Mouse (Mus musculus) urinary bladder, postnatal 14 days (tissue): ENCODE measurements around the gene Prkar1a.
"Not testable (repeated sequence)": the region's sequence is repeated elsewhere in the genome, so short reads cannot be mapped to it uniquely, and the experiment has no call there.

Experiments used
- DNase-seq: peaks from one replicate; pipeline ENCODE4 v3.0.0; 2021; ENCODE audit warnings: low spot score

Gene Prkar1a

DNA sequence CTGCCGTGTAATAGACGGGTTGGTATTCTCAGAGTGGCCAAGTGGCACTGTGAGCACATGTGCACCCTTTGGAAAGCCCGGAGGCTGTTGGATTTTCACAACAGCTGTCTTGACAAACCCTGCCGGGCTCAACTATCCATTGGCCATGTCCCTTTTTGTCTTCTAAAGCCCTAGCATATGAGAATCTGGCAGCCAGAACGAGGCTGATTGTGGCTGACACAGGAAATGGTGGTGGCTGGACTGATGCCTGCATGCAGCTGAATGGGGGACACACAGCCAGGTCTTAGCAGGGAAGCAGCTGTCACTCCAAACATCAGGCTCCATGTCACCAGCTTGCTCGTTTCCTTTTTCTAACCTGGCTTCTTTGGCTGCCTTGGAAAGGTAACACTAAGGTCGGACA, 695 bp upstream of the Prkar1a start:
- DNase-seq, result no peak

DNA sequence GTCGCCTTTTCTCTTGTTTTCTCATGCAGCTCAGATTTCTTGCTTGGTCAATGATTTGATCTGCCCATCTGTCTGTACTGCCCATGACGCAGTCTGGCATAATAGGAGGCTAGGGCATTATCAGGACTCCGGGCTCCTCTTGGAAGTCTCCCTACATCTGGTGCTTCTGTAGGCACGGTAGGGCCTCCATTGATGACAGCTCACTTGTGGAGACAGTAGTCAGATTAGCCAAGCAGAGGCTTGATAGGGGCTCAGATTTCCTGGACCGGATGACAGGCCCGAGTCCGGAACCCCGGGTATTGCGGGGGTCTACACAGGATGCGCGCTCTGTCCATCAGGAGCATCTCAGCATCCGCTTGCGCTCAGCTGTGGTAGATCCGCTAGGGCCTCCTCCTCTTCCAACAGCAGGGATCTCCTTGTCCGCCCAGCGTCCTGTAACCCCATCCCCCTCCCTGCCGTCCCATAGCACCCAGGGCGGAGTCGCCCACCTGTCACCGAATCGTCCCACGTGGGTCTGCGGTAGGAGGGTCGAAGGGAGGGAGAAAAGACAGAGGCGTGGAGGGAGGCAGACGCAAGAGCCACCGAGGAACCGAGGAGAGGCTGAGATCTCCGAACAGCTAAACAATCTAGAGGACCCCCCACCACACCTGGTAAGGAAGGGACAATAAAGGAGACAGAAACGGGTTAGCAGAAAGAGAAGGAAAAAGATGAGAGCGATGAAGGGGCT, 933 bp downstream of the Prkar1a start:
- DNase-seq, result peak; percentile 69

DNA sequence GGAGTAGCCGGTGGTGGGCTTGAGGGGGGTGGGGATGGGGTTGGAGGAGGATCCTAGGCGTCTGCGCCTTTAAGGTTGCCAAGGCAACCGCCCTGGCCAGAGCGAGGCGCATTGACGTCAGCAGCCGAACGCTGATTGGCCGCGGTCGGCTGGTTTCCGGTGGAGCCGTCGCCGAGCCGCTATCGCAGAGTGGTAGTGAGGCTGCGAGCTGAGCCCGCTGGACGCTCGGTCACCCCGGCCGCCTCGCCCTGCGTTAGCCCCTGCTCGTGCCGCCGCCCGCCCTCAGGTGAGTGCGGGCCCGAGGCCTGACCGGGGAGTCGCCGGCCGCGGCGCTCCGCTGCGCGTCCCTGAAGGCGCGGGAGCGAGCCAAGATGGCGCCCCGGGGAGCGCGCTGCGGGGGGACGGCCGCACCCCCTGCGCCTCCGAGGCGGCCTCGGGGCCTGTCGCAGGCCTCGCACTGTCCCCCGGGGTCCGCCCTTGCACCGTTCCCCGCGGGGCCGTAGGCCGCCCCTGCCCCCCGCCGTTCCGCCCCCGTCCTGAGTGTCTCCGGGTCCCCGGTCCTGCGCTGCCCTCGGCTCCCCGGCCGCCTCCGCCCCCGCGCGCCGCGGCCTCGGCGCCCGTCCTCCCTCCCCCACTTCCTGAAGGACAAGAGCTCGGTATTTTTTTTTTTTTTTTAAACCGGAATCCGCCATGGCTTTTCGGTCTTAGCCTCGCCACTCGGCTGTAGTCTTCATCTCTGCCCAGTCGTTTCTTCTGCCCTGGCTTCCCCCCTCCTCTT, 1.8 kb downstream of the Prkar1a start:
- DNase-seq, result peak; percentile 93

DNA sequence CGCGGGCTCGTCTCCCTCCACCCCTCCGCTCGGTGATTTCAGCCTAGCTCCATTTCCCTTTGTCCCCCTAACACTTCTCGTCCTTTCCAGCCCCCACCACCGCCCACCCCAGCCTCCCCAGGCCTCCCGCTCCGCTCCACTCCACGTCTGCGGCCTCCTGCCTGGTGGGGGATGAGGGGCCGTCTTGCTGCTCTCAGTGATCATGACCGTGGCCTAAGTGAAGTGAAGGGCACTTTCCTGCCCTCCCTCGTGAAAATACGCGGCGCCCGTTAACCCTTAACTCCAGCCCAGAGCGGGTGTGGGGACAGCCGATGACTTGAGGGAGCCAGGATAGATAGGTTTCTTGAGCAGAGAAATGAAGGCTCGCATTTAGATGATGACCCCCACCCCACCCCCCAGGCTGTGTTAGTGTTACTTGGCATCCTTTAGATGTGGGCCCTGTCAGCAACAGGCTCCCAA, 2.4 kb downstream of the Prkar1a start:
- DNase-seq, result no peak

DNA sequence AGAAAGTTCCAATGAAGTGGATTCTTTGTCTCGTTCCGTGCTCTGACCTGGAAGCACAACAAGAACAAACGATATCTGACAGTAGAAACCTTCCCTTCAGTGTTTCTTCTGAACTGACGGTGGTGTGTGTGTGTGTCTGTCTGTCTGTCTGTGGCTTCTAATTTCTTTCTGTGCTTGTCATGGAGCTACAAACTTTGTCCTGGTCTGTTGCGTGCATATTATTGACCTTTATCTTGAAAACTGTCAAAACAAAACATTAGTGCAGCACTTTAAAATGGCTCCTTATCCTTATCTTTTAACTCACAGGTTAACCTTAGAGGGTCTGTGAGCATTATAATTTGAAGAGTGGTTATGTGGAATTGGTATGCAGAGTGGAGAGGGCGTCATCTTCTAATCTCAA, 3.3 kb downstream of the Prkar1a start:
- no peak for DNase-seq

DNA sequence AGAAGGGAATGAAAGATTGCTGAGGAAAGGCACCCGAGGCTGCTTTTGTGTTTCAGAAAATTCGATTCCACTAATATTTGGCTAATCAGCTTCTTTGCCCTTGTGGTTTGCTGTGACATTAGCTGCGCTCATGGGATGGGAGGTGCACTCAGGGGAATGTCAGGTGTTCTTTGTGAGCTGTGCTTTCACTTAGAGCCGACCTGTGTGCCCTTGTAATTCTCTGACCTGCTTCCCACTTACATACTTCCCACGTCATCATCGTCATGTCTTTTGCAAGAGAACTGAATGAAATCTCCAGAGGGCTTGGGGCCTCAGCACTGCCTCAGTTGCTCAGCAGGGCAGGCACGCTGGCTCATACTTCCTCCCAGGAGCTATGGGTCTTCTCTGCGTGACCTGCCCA, 4.0 kb downstream of the Prkar1a start:
- no peak for DNase-seq

DNA sequence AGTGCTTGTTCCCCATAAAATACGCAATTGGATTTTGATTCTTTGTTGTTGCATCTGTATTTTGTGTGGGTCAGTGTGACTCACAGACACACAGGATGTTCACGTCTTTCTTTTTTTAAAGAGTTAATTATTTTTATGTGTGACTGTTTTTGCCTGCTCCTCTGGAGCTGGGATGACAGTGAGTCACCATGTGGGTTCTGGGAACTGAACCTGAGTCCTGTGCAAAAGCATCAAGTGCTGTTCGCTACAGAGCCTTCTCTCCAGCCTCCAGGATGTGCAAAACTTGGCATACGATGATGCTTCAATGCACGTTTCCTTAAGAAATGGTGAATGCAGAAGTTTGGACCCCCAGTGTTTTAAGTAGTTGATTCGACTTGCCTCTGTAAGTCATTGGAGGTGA, 5.4 kb downstream of the Prkar1a start:
- no peak for DNase-seq

DNA sequence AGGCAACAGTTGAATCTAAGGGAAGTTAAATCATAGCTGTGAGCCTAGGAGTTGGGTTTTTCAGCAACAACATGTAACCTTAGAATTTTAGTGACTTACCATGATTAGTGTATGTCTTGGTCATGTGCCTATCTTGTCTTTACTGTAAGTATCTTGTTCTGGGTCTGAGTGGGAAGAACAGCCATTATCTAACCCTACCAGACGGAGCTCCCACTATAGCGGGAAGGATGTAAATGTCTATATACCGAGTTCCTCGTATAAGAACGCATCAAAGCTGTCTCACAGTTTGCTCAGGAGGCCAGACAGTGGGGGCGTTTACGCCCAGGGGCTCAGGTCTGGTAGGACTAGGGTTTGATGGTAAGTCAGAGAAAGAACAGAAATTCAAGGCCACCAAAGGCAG, 7.0 kb downstream of the Prkar1a start:
- no peak for DNase-seq

DNA sequence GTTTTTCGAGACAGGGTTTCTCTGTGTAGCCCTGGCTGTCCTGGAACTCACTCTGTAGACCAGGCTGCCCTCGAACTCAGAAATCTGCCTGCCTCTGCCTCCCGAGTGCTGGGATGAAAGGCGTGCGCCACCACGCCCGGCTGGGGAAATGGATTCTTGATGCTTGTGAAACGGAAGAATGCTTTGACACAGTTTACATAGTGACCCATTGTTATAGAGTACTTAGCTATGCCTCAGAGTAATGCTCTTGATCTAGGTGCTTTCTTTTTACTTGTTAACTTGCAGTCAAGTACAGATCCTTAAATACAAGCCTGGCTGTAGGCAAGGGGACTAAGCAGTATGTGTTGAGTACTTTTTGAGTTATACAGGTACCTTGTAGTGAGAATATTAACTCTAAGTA, 11.3 kb downstream of the Prkar1a start:
- not testable (repeated sequence) for DNase-seq

DNA sequence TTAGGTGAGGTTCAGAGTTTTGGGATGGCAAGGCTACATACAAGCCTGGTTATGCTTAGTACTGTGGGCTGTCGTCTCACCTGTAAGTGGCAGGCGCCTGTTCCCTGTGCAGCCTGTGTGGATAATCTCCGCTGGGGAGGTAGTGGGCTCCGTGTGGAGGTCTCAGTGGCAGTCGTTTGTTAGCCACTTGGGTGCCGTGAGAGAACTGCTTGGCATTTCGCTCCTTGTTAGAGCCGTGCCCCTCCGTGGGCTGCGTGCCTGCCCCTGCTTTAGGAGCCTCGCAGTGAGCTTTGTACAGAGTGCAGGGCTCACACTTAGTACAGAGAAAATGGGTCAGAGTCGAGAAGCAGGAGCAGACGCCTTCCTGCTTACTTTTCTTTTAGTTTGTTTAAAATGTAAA, 15.1 kb downstream of the Prkar1a start:
- DNase-seq, result no peak

DNA sequence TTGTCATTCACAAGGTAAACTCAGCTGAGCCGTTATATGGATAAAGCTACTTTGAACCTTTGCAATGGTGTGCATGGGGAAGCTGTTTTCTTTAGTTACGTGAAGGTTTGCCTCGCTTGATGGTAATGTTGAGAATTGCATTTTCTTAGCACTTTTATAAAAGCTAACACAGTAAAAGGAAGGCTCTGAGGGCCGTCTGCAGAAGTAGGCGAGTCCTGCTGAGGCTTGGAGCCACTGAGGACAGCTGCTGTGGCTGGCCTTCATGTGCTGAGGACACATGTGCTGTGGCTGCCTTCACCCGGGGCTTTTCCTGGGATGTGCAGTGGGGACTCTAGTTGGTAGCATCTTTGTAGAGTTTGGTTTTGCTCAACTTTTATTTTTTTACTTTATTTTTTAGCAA, 16.2 kb downstream of the Prkar1a start:
- no peak for DNase-seq

DNA sequence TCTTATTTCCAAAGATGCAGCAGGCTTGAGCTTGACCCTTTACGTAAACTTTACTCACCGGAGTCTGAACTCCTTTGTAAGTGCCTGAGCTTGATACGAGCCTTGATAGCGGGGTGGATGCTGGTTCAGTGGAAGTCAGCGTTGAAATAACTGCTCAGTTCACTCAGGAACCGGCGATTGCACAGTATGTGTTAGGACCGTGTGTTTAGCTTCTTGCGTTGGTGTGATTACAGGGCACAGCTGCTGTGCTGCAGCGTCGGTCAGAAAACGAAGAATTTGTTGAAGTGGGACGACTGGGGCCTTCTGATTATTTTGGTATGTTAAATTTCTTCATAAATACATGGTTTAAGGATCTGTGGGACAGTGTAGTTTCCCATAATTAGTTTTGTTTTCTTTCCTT, 17.2 kb downstream of the Prkar1a start:
- DNase-seq, result no peak

DNA sequence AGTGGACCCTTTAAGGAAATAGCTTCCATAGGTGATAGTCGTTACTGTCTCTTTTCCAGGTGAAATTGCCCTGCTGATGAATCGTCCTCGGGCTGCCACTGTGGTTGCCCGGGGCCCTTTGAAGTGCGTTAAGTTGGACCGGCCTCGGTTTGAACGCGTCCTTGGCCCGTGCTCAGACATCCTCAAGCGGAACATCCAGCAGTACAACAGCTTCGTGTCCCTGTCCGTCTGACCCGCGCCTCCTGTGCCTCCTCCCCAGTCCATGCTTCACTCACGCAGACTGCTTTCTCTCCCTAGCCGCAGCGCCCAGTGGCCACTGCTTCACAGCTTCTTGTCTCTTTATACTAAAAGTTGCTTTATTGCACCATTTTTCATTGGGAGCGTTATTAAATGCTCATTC, 18.2 kb downstream of the Prkar1a start:
- DNase-seq, result no peak

DNA sequence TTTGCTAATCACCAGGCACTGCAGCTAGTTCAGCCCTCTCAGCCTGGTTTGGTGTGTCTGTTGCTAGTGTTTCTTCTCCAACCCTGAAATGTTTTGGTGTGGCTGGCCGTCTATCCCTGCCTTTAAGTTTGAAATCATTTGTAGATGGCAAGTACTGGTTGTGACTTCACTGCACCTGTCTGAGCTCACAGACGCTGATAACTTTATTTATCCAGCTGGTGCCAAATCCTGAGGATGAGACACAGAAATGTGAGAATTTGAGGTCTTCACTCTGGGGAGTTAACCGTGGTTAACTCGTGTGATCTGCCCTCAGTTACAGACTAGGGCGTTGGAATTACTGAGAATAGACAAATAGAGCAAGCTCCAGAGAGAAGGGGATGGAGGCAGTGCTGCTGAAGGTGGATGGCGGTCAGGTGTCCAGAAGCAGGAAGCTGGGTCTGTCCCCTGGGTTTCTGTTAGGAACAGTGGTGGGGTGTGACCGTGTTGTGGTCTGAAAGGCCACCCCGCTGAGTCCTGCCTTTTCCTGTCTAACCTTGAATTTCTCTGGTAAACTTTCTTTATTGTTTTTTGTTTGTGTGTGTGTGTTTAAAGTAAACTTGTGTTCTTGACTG, 19.0 kb downstream of the Prkar1a start:
- DNase-seq, result no peak

DNA sequence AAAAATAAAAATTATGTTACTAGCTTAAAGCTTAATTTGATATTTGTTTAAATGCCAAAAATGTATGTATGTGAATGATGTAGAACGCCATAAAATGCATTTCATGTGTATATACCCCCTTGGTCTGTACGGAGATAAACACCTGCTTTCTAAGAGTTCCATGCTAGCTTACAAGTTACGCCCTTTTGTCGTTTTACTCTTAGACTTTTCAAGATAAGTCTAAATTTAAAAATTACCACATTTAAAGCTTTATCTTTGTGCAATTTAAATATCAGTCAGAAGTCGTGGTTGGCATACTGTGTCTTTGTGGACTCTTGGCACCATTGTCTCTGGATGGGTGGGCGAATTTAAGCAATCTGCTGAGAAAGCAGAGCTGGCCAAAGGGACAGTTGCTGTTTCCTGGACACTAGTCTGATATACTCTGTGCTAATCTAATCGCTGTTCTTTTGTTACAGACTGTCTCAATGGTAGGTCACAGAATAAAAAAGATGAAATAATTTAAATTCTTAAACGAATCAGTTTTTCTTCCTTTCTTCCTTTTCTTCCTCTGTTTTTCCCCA, 20.0 kb downstream of the Prkar1a start:
- no peak for DNase-seq

DNA sequence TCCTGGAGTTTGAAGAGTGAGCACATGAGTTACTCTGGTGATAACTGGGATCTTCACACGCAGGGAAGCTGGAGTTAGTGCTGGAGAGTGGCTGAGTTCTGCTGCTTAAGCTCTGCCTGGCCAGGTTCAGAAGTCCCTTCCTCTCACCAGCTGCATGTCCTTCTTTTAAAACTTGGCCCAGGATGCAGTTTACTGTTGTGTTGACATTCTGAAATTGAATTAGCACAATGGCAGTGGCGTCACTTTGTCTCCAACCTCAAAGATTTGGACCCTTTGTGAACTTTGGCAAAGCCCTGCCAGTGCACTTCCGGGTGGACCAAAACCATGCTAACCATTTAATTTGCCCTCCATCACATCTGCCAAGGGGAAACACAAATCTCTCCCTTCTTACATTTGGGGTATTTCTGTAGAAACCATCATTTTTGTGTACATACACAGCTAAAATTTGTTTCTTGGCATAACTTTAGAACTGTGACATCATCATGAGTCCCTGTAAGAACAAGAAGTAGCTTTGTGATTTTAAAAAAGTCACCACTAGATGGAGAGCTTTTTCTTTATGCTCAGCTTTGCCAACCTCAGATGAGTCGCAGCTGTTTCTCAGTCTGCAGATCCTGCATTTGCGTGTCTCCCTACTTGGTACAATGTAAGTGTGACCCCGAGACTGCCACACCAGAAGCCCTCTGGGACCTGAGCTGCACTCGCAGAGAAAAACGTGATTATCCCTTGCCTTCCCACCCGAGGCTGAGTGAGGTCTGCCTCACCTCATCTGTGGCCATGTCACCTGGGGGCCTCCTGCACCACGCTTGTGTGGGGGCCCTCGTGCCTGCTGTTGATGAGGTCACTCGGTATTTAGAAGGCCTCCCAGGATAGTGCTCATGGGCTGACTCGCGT, 21.1 kb downstream of the Prkar1a start:
- DNase-seq, result no peak

DNA sequence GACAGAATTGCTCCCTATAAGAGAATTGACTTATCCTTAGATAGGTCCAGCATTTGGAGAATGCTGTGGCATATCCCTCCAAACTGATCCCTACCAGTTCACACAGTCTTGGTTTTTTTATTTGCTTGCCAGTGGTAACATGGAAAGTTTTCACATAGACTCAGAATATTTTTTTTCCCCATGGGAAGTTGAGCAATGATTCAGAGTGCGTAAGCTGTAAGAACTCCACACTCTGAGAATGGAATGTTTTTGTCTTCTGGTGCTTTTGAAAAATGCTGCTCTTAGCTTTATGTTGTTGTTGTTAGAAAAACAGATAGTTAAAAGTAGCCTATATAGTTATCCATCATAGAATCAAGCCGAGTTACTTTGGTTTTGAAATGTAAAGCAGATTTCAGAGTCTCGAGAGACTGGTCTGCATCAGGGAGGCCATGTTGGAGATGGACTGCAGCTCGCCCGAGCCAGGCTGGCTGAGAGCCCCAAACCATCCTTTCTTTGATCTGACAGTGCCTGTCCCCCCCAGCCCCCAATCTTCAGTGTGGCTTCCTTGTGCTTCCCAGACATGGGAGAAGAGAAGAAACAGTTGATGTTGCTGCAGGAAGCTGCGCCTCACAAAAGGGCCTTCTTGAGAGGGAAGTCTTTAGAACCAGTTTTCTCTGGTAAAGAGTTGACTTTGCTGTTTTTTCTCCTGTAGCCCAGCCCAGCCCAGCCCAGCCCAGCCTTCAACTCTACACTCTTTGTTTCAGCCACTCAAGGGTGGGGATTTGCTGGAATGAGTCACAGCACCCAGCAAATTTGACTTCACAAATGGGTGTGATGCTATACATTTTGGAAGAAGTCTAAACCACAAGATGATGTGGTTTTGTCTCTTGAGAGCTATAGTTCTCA, 22.2 kb downstream of the Prkar1a start:
- no peak for DNase-seq

DNA sequence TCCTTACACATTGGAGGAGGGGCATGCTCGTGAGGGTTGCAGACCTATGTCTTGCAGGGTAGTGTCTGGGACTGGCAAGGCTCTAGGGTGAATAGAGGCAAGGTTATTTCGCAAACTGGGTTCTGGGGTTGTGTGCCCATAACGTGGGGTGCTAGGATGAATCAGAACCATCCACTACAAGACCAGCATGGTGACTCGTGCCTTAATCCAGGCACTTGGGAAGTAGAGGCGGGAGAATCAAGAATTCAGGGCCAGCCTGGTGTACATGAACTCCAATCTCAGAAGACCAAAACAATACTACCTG, 22.8 kb downstream of the Prkar1a start:
- DNase-seq, result no peak

DNA sequence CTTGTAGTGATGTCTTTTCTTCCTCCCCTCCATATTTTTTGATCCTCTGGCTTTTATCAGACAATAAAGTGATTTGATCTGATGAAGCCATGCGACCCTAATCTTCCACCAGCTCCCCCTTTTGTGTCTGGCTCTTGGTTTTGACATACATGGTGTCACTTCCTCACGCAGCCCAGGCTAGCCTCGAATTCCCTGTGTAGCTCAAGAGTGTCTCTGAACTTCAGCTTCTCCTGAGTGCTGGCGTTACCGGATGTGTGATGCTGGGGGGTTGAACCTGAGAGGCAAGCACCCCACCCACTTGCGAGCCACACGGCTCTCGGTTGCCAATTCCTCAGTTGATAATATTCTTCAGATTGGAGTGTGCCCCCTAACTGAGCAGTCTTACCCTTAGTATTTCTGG, 23.2 kb downstream of the Prkar1a start:
- no peak for DNase-seq

DNA sequence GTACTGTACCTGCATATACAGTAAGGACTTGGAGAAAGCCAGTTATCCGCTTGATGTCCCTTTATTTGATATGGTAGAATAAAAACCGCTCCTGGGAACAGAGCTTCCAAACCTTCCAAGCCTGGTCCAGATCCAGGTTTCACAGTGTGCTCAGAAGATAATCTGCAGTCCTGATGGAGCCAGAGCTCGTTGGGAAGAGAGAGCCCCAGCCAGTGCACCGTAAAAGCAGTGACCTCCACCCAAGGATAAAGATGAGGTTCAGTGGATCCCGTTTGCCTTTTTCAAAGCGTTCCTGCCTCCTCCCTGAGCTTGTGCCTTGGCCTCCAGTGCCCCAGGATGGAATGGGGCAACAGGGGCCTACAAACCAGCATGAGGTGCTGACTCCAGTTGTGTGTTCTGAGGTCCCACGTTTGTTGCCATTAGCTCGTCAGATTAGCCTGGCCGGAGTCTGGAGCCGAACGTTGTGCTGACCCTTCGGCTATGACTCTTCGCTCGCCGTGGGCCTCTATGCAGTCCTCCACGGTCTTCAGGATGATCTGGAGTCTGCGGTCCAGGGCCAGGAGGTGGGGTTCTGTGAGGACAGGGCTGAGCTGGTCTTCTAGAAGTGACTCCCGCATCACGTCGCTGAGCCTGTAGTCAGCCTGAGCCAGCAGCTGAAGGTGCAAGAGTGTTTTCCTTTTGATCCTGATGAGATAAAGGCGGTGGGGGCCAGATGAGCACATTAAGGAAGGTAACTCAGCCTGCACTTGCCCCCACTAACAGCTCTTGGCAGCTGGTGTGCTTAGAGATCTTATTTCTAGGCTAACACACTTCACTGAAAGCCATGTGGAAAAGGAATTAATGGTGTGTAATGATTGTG, 23.9 kb downstream of the Prkar1a start:
- no peak for DNase-seq
